Mouse (Mus musculus) liver, embryonic 14.5 days (tissue): ENCODE results near the gene Dpm2.

Source experiments
- CTCF ChIP-seq: IDR thresholded peaks from 2 replicates; pipeline ENCODE4 v1.5.1; 2016; ENCODE audit warnings: antibody characterized with exemption, low read depth, control low read depth
- EP300 ChIP-seq: IDR thresholded peaks from 2 replicates; pipeline ENCODE4 v1.6.1; 2016; ENCODE audit warnings: antibody characterized with exemption, low read depth

- TF ChIP-seq EP300, result no peak
- no peak for TF ChIP-seq CTCF
Measured at GRCm38 (mm10) chr2:32525816-32526215, 44.8 kb upstream of the Dpm2 start.
